Mouse (Mus musculus) cerebellum, postnatal 10 days (tissue): ENCODE results near the gene Mfsd2a.

Source experiments
- DNase-seq, 2 experiments: peaks; one replicate each; pipeline ENCODE4 v3.0.0; 2021; ENCODE audit warnings: mixed read lengths in 2 of 2

Gene Mfsd2a

GRCm38 (mm10) chr4:122978850-122979249 lies 17.9 kb upstream of the Mfsd2a start:
- DNase-seq = no peak

DNA sequence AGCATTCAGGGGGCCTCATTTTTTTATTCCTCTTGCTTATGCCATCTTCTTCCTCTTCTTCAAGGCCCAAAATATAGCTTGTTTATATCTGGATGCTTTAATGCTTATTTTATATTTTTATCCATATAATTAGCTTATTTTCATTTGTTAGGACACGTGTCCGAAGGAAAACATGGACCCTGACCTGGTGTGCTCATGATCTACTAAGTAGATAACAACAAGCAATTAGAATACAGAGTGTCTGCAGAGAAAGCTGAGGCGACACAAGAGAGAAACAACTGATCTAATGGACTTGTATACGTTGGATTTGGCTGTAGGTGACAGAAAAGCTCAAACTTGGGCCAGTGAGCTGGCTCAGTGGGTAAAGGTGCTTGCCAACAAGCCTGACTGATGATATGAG lies 15.9 kb upstream of the Mfsd2a start:
- DNase-seq = no peak

DNA sequence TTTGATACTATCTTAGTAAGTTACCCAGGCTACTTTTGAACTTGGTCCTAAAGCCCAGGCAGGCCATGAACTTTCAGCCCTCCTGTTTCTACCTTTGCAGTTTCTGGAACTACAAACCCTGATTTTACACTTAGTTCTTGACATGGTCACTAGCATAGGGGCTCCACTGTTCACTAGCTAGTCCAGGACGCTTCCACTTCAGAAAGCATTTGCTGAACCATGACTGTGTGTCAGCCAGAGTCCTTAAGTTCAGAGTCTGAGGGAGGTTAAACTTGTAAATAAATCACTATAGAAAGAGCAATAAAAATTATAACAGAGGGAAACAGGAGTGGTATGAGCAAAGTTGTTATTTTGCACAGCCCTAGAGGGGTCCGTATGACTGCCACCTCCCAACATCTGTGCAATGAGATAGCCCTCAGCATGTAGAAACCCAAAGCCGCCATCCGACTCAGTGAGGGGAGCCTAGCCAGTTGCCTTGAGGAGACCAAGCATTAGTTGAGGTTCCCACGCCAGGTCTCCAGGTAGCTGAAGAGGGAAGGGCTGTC lies 14.1 kb upstream of the Mfsd2a start:
- no peak for DNase-seq

DNA sequence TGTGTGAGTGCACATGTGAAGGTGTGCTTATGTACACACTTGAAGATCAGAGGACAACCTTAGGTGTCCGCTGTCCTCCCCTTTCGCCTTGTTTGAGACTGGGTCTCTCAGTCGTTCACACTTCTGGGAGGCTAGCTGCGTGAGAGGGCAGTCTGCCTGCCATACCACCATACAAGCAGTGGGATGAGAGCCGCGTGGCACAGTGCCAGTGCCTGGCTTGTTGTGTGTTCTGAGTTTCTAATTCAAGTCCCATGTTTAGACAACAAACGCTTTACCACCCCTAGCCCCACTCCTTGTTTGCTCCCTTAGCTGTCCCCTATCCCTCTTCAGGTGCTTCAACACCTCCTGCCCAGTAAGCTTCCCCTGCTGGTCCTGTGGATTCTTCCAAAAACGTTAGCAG lies 11.1 kb upstream of the Mfsd2a start:
- peak; percentile 54 to 60 for DNase-seq

DNA sequence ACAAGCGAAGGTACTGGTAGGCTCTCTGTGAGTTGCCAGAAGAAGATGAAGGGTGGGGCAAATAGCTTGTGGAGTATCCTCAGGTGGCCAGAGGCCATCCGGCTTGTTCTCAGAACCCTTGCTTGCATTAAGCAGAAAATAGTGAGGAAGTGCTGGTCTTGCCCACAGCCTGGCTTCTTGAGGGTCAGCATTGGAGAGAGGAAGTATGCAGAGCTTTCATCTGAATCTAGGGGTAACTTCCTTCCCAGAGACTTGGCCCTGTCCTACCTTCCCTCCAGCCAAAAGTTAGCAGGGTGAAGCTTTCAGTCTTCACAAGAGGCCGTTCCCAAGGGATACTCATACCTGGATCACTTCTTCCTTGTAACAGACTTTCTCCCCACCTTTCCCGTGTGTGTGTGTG lies 10.7 kb upstream of the Mfsd2a start:
- DNase-seq = no peak

DNA sequence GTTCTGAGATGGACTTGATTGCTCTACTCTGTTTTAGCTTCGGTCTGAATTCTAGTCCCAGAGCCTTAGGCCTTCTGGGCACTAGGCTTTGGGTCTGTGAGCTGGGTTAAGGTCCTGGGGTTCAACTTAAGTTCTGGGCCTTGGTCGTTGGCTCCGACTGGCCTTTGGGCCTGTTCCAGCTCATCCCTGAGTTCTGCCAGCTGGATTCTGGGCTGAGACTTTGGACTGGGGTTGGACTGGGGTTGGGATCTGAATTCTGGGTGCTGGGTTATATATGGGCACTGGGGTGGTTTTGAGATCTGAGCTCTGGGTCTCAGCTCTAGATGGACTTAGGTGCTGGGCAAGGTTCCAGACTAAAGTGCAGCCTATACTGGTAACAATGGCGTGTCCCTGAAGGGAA lies 10.2 kb upstream of the Mfsd2a start:
- peak in 1 of 2 experiments; percentile 32 for DNase-seq

DNA sequence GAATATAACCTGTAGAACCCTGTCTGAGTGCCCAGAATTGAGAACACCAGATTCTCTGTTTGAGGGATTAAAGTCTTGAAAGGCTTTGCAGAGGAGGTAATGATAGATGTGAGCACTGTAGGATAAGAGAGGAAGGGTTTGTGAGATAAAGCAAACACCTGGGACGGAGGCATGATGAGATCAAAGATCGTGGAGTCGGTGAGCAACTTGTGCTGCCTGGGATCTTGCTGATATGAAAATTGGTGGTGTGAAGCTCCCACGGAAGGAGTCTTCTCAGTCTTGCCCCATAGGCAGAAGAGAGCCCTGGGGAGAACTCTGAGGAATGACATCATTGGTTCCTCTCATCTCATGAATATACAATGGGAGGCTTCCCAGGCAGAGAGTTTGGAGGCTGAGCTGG lies 7.1 kb upstream of the Mfsd2a start:
- no peak for DNase-seq

- DNase-seq = peak in 1 of 2 experiments; percentile 33
Observed at GRCm38 (mm10) chr4:122962751-122963150, 1.8 kb upstream of the Mfsd2a start.

DNA sequence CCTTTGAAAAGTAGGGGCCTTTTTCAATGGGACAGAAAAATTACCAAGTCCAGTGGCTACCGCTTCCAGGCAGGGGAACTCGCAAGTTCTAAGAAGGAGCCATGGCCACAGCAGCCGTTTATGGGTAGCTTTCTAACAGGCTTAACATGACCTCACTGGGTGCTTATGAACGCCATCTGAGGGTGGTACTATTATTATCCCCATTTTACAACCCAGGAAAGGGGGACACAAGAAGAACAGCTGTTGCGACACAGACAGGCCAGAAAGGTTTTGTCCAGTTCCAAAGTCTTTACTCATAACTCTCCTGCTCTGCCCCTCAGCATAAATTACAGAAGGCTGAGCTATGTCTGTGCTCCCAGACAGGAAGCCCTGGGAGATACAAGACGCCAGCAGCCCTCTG lies 601 bp upstream of the Mfsd2a start:
- no peak for DNase-seq

DNA sequence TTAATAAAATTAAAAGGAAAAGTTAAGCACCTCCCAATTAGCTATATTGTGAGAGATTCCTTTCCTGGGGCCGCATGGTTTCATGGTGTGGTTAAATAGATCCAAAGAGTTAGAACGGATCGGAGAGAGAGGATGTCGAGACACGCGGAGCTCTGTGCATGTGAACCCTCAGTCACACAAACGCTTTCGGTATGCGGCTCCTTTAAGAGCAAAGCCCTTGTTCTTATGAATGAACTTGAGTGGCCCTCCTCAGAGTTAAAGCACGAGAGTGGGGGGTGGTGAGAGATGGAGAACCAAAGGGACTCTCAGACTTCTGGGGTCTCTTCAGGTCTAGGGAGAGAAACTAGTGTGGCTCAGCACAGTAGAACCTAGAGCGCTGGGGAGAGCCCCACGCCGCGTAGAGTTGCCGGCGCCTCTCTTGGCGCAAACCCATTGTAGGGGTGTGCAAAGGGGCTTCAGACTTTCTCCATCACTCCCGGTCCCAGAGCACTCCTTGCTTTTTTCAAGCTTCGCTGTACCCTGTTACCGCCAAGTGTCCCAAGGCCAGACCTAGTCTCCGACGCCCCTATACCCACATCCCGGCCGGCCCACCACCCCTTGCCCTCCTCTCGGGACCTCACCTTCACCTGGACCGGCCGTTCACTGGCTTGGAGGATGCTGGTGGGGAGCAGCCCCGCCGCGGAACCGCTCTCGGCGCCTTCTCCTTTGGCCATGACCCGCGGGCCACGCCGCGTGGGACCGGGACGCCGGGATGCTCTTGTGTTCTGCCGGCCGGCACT lies 478 bp downstream of the Mfsd2a start:
- peak; percentile 33 to 47 for DNase-seq

GRCm38 (mm10) chr4:122959816-122960215 lies 1.2 kb downstream of the Mfsd2a start:
- peak; percentile 37 to 58 for DNase-seq

GRCm38 (mm10) chr4:122958491-122959031 lies 2.4 kb downstream of the Mfsd2a start:
- peak; percentile 45 to 56 for DNase-seq

- DNase-seq = no peak
Observed at GRCm38 (mm10) chr4:122956301-122956700, 4.7 kb downstream of the Mfsd2a start.

DNA sequence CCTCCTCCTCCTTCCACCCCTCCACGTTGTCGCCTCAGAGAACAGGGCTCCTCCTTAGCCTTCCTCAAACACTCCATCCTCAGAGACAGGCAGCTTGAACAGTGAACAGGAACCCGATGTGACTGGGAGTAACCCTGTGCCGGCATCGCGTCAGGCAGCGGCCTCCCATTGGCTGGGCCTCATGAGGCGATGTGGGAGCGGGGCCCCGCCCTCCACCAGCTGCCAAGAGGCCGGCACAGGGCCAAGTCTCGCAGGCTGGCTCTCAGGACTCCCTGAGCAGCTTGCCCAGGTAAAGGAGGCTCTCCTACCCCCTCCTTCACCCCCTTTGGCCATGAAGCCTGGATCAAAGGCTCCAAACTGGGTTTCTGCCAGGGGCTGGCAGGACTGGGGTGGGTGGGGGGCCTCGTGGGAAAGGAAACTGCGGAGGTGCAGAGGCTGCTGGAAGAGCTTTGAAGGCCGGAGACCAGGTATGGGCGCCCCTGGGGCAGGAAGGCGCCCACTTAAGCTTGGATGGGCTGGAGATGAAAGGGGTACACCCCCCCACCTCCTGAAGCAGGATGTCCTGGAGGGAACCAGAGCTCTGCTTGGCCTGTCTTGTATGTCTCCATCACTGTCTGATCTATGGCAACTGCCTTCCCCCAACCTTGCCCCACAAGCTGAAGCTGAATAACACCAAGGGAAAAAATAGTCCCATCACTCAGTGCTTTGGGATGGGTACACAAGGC lies 5.4 kb downstream of the Mfsd2a start:
- peak; percentile 92 for DNase-seq

DNA sequence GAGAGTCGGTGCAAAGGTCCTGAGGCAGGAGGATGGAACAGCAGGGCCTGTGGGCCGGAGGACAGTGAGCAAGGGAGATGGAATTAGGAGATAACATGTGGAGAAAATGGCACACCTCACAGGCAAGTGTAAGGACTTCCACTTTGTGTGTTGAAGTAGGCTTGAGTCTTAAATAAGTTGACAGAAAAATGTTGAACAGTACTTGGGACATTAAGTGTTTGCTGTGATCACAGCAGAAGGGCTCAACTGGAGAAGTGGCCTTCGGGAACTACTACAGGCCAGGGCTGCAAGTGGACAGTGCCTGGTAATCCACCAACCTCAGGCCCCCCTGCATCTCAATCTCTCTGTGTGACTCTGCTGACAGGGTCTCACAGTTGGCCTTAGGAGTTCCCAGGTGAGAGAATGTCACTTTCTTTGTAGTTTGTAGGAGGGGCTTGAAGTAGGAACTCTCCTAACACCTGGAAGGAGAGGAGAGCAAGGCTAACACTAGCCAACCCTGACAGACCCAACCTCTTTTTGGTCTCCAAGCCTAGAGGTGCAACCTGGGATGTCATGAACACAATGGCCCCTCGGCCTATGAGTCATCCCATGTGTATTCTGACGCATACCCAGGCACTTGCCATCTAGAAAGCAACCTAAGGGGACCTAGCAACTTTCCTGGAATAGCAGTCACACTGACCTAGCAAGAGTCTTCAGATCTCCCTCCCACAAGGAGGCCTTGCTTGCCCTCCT lies 6.1 kb downstream of the Mfsd2a start:
- DNase-seq = no peak

GRCm38 (mm10) chr4:122949096-122949495 lies 11.9 kb downstream of the Mfsd2a start:
- DNase-seq = no peak

- no peak for DNase-seq
Observed at GRCm38 (mm10) chr4:122947223-122947622, 13.8 kb downstream of the Mfsd2a start.

GRCm38 (mm10) chr4:122944408-122944807 lies 16.6 kb downstream of the Mfsd2a start:
- peak; percentile 68 to 70 for DNase-seq

- DNase-seq = no peak
Observed at GRCm38 (mm10) chr4:122939048-122939796, 21.8 kb downstream of the Mfsd2a start.

- no peak for DNase-seq
Observed at GRCm38 (mm10) chr4:122937489-122937888, 23.5 kb downstream of the Mfsd2a start.

DNA sequence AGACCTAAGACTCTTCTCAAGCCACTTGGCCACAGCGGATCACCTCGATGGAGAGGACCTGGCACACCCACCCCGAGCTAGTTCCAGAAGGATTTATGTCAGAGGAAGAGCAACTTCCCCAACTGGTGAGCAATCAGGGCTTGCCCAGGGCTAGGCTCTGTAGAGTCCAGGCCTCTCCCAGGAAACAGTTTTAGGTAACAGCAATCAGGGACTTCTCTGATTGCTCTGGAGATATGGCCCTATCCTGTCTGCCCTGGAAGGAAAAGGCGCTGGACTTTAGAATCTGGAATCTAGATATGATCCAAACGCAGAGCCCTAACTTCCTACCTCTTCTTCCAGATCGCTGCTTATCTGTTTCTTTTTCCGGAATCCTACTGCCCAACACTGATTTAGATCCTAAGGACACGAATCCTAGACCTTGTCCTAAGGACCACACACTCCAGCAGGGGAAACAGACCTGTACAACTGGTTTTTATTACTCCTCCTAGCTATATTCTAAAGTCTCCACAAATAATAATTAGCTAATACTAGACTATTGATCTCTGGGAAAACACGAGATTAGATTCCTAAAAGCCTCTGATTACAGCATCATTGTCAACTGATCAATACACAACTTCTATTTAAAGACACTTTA lies 25.4 kb downstream of the Mfsd2a start:
- DNase-seq = no peak

DNA sequence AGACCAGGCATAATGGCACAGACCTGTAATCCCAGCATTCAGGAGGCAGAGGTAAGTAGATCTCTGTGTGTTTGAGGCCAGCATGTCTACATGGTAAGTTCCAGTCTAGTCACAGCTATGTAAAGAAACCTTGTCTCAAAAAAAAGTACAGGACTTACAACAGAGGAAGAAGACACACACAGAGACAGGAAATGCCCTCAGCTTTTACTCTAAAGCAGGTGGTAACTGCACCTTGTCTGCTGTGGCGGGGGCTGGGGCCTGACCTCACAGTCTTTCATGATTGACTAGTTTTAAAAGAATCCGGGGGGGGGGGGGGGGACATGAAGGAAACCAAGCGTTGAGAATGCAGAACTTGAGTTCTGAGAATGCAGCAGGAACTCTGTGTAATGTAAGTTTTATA lies 27.1 kb downstream of the Mfsd2a start:
- no peak for DNase-seq
